Mouse (Mus musculus) CH12F3 (cell line): Measurements from ENCODE around the gene Gm128.

Experiments used
- in situ Hi-C: fragments of 300-500 bp; cut with MboI; formaldehyde crosslinking; loops from 2 replicates; pipeline ENCODE4 v1.14.3; 2020; ENCODE audit warnings: low sequenced_read_pairs

Gm128 gene

GRCm38 (mm10) chr3:95270766-95271364, 29.5 kb upstream of the Gm128 start:
- in situ Hi-C loops, result no loop called here

DNA sequence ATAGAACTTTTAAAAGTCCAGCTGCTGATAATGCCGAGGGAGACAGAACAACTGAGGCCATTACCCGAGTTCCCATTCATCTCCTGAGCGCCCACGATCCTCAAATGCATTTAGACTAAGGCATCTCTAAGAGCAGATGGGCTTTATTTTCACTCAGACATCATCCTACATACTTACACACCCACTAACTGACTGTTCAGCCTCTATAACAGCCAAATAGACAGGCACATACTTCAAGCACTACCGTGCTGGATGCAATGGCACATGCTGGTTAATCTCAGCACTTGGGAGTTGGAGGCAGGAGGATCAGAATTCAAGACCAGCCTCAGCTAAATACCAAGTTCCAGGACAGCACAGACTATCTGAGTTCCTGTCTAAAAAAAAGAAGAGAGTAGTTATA, 28.4 kb upstream of the Gm128 start:
- in situ Hi-C loops, result loop anchor here (10.0 kb wide), 1 partner anchor 125 kb away; the partner anchor contains the start of gene Tnfaip8l2

GRCm38 (mm10) chr3:95267855-95268254, 26.5 kb upstream of the Gm128 start:
- in situ Hi-C loops, result loop anchor here (10.0 kb wide), 1 partner anchor 123 kb away; the partner anchor contains the start of gene Tnfaip8l2

- in situ Hi-C loops, result loop anchor here (10.0 kb wide), 1 partner anchor 121 kb away; the partner anchor contains the start of gene Tnfaip8l2
Measured at GRCm38 (mm10) chr3:95266052-95266451, 24.7 kb upstream of the Gm128 start.

- in situ Hi-C loops, result loop anchor here (10.0 kb wide), 1 partner anchor 120 kb away; the partner anchor contains the start of gene Tnfaip8l2
Measured at GRCm38 (mm10) chr3:95264724-95265123, 23.3 kb upstream of the Gm128 start.

GRCm38 (mm10) chr3:95263089-95263739, 21.8 kb upstream of the Gm128 start:
- in situ Hi-C loops, result loop anchor here (10.0 kb wide), 1 partner anchor 118 kb away; the partner anchor contains the start of gene Tnfaip8l2

DNA sequence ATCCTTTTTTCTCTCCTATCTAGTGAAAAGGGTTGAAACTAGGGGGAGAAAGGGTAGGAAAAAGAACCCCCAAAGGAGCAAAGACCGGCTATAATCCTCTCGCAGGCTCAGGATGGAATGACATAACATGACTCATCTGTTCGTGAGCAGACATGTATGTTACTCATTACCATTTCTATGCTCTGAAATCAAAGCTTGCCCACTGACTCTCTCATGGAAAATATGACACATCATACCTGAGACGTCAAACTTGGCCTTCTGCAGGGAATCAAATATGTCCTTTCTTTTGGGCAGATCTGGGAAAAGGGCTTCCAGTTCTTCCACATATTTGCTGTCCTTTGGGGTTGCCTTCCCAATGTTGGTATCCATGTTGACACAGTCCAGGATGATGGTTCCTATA, 20.6 kb upstream of the Gm128 start:
- in situ Hi-C loops, result loop anchor here (10.0 kb wide), 1 partner anchor 117 kb away; the partner anchor contains the start of gene Tnfaip8l2

DNA sequence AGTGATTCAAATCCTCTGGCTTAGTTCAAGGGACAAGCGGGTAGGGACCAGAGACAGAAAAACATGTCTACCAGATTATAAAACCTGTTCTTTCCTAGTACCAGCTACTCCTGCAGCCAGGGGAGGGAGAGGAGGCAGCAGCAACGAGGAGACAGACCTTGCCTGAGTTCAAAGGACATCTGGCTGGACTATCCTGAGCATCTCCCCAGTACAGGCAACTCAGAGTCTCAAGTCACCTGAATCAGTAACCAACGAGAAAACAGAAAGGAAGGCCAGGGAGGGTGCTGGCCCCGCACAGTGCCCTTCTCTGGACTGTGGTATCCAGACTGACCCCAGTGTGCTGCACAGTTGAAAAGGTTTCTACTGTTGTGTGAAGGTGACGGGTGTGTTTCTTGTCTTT, 15.5 kb upstream of the Gm128 start:
- in situ Hi-C loops, result no loop called here

GRCm38 (mm10) chr3:95250783-95251424, 9.5 kb upstream of the Gm128 start, which contains the start of gene Bnipl:
Bnipl (minus strand) TSS chr3:95251193.
- in situ Hi-C loops, result no loop called here

GRCm38 (mm10) chr3:95250361-95250760, 9.0 kb upstream of the Gm128 start:
- in situ Hi-C loops, result no loop called here

- in situ Hi-C loops, result no loop called here
Measured at GRCm38 (mm10) chr3:95247660-95248336, 6.4 kb upstream of the Gm128 start.

GRCm38 (mm10) chr3:95246465-95247231, 5.2 kb upstream of the Gm128 start:
- in situ Hi-C loops, result no loop called here

- in situ Hi-C loops, result no loop called here
Measured at GRCm38 (mm10) chr3:95243086-95243485, 1.7 kb upstream of the Gm128 start.

- in situ Hi-C loops, result no loop called here
Measured at GRCm38 (mm10) chr3:95240900-95241299, 498 bp downstream of the Gm128 start.

DNA sequence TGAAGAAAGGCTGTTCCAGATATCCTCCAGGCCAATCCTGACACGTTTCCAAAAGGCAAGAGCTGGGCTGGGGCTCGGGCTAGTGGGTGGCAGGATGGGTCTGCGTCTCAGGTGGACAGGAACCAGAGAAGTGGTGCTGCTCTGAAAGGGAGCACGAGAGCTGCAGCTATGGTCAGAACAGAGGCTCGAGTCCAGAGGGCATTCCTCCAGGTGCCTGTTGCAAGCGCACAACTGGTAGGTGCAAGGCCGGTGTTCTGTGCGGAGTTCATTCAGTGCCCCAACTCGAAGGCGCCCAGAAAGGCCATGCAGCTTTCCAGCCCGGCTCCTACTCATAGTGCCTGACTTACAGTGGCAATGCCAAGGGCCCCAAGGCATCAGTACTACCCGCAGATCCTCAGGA, 1.4 kb downstream of the Gm128 start:
- in situ Hi-C loops, result no loop called here

DNA sequence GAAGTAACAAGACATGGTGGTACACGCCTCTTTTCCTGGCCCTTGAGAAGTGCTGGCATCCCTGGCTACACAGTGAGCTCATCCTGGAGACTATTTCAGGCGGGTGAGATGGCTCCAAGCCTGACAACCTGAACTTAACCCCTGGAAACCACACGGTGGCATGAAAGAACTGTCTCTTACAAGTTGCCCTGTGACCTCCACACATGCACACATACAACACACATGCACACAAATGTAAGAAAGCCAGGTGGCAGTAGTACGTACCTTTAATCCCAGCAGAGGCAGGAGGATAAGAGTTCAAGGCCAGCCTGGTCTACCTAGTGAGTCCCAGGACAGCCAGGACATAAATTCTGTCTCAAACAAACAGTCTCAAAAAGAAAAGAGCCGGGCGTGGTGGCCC, 2.4 kb downstream of the Gm128 start:
- in situ Hi-C loops, result no loop called here

DNA sequence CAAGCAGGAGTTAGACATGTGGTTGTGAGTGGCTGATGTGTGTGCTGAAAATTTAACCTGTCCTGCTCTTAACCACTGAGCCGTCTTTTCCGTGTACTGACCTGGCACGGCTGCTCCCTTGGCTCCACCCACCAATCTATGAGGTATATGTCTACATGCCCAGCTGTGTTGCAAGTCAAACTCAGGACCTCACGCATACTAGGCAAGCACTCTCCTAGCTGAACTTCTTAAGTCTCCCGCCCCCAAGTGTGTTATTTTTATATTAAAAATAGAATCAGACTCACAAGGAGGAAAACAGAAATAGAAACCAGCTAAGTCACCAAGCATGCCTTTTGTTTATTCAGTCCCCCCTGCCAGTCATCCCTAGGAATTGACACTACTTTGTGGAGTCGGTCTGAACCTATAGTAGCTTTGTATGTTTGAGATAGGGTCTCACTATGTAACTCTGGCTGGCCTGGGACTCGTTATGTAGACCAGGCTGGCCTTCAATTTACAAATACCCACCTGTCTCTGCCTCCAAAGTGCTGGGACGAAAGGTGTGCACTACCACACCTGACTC, 3.8 kb downstream of the Gm128 start:
- in situ Hi-C loops, result no loop called here

DNA sequence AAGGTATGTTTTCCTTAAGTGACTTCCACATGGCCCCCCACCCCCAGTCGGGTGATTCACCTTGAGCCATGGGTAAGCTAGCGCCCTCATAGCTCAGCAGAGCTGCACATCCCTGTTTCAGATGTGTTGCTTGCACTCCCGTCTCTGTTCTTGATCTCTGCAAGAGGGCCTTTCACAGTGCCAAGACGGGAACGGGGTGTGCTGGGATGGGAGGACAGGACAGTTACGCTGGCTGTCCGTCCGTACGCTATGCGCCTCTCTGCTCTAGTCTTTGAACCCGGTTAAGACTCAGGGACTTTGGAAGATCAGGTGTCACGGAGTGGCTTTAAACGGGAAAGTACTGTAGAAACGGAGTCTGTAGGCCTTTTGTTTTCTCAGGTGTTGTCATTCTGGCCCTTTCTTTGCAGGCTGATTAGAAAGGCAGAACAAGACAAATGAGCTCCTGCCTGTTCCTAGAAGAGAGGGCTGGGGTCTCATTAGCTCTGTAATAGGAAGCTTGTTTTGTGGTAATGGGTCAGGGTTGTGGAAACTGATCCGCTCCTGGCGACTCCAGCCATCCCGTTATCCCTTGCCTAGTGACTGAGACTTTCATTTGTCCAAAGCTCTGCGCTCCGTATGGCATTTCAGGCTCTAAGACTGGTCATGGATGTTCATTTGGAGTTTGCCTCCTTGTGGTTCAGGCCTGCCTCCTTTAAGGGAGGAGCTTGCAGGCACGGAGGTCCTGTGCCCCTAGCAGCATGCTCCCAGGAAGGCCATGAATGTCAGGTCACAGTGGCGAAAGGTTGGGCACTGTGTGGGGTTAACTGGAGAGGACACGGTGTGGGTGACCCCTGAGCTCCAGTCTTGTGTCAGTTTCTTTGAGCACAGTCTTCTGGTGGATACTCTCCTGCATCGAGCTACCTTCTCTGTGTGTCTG, 5.8 kb downstream of the Gm128 start:
- in situ Hi-C loops, result no loop called here
